Mouse (Mus musculus): ENCODE results near the gene Ttyh3. TPM values are rescaled to one million over a fixed set of nuclear protein-coding genes. Genes with fewer than 3 reads are reported as not detected.

Ttyh3 gene
- polyA plus RNA-seq, 1 experiment from 2014 or later: 19.8 TPM

GRCm38 (mm10) chr5:140571201-140571600, 77.6 kb downstream of the Ttyh3 start:
- ATAC-seq (no peak), DNase-seq (ENCODE audit: low spot score) (no peak)
- H3K4me1 ChIP-seq (ENCODE audit: insufficient read depth, low read depth, low read length): peaks cover 3% of the 10 kb centered on the region; the same call in 1 of the 2 replicates
- H3K9ac ChIP-seq (replicated peaks; ENCODE audit: low read depth): no peak overlapping the region
- no peak overlapping the region for H3K4me3 ChIP-seq (ENCODE audit: low read depth, low read length)
- no peaks in the 10 kb centered on the region for H3K27me3 ChIP-seq (replicated peaks; ENCODE audit: insufficient read depth, low read length)
- no peaks in the 10 kb centered on the region for H3K9me3 ChIP-seq (ENCODE audit: low read length)
- 75% methylated on average over 4 of the region's 4 CpGs for WGBS
- TF ChIP-seq EP300 (IDR thresholded peaks at IDR 0.05): no peak
- no peak for TF ChIP-seq CTCF (IDR thresholded peaks at IDR 0.05)
- no peaks in the 10 kb centered on the region for H3K36me3 ChIP-seq (ENCODE audit: insufficient read depth, low read length)
- H3K27ac ChIP-seq (ENCODE audit: low read length): no peak overlapping the region
- H3K4me2 ChIP-seq (replicated peaks; ENCODE audit: low read depth, low read length): no peak overlapping the region

Other genes with a start within 250 kb of the Ttyh3 start
- 69.8 and 81.5 TPM in 2 replicates for gene Eif3b, start 229.7 kb downstream of the Ttyh3 start, polyA plus RNA-seq (2015; fragmentation: Nextera tagmentation; extraction: Ambion mirVana)
- not detected in 2 replicates for gene Gm4869, start 203.4 kb downstream of the Ttyh3 start, polyA plus RNA-seq (2015; fragmentation: Nextera tagmentation; extraction: Ambion mirVana)
- 19.9 and 21.7 TPM in 2 replicates for gene Chst12, start 143.5 kb downstream of the Ttyh3 start, polyA plus RNA-seq (2015; fragmentation: Nextera tagmentation; extraction: Ambion mirVana)
- gene Grifin, start 84.0 kb downstream of the Ttyh3 start, polyA plus RNA-seq (2015; fragmentation: Nextera tagmentation; extraction: Ambion mirVana): not detected in 2 replicates
- gene Lfng, start 41.7 kb downstream of the Ttyh3 start, polyA plus RNA-seq (2015; fragmentation: Nextera tagmentation; extraction: Ambion mirVana): 23.1 and 25.5 TPM in 2 replicates
- 10.3 and 11.0 TPM in 2 replicates for gene Iqce, start 53.3 kb upstream of the Ttyh3 start, polyA plus RNA-seq (2015; fragmentation: Nextera tagmentation; extraction: Ambion mirVana)
- gene Brat1, start 56.0 kb upstream of the Ttyh3 start, polyA plus RNA-seq (2015; fragmentation: Nextera tagmentation; extraction: Ambion mirVana): 15.2 and 16.1 TPM in 2 replicates
- 2.7 and 3.3 TPM in 2 replicates for gene Amz1, start 75.1 kb upstream of the Ttyh3 start, polyA plus RNA-seq (2015; fragmentation: Nextera tagmentation; extraction: Ambion mirVana)
- gene Gna12, start 181.4 kb upstream of the Ttyh3 start, polyA plus RNA-seq (2015; fragmentation: Nextera tagmentation; extraction: Ambion mirVana): 25.4 and 32.0 TPM in 2 replicates

Measured in lung, postnatal 0 days (tissue).